Mouse (Mus musculus) brain, embryonic 14.5 days (tissue): ENCODE results near the gene Tmem104.

ENCODE experiments used
- CTCF ChIP-seq: fragments of 200-500 bp; IDR thresholded peaks from 2 replicates; pipeline ENCODE4 v1.5.1; 2012; ENCODE audit warnings: inconsistent platforms, mild to moderate bottlenecking, moderate library complexity, borderline replicate concordance; ENCODE audit not compliant: insufficient read depth, insufficient read length; ENCODE audit errors: extremely low read depth
- POLR2A ChIP-seq: fragments of 200-500 bp; IDR thresholded peaks from 2 replicates; pipeline ENCODE4 v1.6.1; 2012; ENCODE audit warnings: mild to moderate bottlenecking, inconsistent platforms, borderline replicate concordance; ENCODE audit not compliant: poor library complexity, insufficient read depth, insufficient read length, severe bottlenecking; ENCODE audit errors: extremely low read depth

GRCm38 (mm10) chr11:115197558-115197957, 10.3 kb downstream of the Tmem104 start:
- no peak for TF ChIP-seq POLR2A
- no peak for TF ChIP-seq CTCF
